Mouse (Mus musculus): ENCODE measurements around the gene Ift81.

DNA sequence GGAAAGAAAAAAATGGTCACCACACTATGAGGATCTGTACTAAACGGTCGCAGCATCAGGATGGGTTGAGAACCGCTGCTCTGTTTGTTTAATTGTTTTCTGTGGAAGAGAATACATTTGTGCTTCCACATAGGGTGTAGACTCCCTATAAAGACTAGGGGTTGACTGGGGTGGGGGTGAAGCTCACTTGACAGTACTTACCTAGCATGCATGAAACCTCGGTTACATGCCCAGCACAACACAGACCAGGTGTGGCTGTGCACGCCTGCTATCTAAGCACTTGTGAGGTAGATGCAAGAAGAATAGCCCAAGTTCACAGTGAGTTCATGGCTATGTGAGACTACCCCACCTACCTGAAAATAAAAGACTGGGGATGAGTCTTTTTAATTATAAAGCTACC lies 76.7 kb downstream of the Ift81 start:
- TF ChIP-seq CTCF (IDR thresholded peaks at IDR 0.05; ENCODE audit: low read depth) (no peak), EP300 (IDR thresholded peaks at IDR 0.05; ENCODE audit: low read depth) (no peak)
